Mouse (Mus musculus) gastrocnemius, postnatal 14 days (tissue): Measurements from ENCODE around the gene Fbxw8. TPM values are rescaled to one million over a fixed set of nuclear protein-coding genes. Genes with fewer than 3 reads are reported as not detected.

Source experiments
- DNase-seq: peaks from one replicate; pipeline ENCODE4 v3.0.0; 2021; ENCODE audit warnings: mixed read lengths
- intact Hi-C: fragments of 180-260 bp; cut with DNase I; formaldehyde crosslinking; loops from one replicate; pipeline ENCODE4 v1.15.1; 2025; ENCODE audit warnings: low total_unique reads
- total RNA-seq, 2 experiments: library from RNA; stranded (reverse); gene quantifications; 2 replicates each; pipeline ENCODE4 v1.2.3; 2021

The Fbxw8 gene
- total RNA-seq, 2 experiments from 2014 or later = 24.0 to 27.1 TPM

DNA sequence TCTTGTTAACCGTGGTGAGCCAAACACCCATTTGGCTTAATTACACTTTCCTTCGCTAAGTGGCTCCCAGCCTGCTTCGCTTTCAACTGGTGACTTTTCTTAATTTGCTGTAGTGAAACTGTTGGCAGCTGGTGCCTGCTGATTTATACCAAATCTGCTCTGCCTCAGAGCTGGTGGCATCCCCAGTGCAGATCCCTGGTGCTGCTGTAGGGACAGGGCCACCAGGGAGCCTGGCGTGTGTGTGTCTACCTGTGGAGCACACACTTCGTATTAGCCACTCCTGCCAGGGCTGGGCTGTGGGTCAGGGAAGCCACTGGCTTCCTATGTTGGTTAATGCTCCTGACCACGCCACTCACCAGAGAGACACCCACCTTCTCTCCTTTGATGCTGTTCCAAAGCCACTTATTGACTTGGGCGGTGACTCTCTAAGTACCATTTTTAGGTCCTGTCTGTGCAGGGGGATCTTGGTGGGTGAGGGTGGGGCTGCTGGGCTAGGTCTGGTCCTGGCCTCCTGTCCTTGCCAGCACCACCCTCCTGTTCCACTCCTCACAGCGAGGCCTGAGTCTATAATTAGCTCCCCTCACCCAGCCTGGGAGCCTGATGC is 97.7 kb downstream of the Fbxw8 start:
- intact Hi-C loops = no loop called here
- DNase-seq = no peak

- DNase-seq = no peak
- intact Hi-C loops = no loop called here
Observed at GRCm38 (mm10) chr5:118053205-118053604, 102.1 kb downstream of the Fbxw8 start.

GRCm38 (mm10) chr5:118051981-118052662 is 103.1 kb downstream of the Fbxw8 start:
- intact Hi-C loops = no loop called here
- no peak for DNase-seq

- intact Hi-C loops = no loop called here
- DNase-seq = no peak
Observed at GRCm38 (mm10) chr5:118050743-118051142, 104.5 kb downstream of the Fbxw8 start.

DNA sequence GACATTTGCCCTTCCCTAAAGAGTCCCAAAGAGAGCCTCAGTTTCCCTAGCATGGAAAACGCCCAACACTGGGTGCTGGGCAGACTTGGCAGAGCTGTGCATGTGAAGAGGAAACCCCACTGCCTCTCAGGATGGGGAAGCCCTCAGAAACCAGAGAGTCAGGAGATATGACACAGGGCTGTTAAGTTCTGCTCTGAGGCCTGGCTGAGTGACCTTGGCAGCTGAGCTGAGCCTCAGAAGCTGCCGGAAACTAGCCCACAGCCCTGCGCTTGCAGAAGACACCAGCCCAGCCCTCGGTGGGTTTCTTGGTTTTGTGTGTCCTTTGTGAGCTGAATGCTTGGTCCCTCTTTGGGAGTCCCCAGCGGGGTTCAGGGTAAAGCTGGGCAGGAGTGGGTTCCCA is 106.3 kb downstream of the Fbxw8 start:
- no peak for DNase-seq
- intact Hi-C loops = no loop called here

- no peak for DNase-seq
- intact Hi-C loops = no loop called here
Observed at GRCm38 (mm10) chr5:118048412-118048811, 106.9 kb downstream of the Fbxw8 start.

DNA sequence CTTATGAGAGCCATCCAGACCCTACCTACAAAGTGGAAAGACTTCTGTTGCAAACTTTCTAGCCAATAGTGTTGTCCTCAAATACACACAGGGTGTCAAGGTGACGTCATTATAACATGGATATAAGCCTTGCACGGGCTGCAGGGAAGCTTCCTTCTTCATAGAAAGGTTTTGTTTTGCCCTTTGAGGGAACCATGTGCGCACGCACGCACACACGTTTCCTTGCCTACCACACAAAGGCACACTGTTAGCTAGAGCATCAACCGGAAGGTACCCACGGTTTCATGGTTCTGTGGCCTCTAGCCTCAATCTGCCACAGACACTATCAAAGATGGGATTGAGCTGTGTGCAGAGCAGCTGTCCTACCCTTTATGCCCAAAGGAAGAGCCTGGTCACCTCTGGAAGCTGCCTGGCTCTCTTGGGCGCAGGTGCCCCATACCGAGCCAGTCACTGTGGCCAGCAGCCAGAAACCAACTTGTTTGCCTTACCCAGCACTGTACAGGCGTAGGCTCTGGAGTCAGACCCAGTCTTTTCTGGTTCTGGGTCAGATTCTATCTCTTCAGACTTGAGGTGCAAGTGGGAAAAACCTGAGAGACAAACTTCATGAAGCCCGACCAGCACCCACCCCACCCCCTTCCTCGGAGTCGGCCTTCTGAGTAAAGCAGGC is 108.0 kb downstream of the Fbxw8 start:
- DNase-seq = no peak
- intact Hi-C loops = no loop called here

DNA sequence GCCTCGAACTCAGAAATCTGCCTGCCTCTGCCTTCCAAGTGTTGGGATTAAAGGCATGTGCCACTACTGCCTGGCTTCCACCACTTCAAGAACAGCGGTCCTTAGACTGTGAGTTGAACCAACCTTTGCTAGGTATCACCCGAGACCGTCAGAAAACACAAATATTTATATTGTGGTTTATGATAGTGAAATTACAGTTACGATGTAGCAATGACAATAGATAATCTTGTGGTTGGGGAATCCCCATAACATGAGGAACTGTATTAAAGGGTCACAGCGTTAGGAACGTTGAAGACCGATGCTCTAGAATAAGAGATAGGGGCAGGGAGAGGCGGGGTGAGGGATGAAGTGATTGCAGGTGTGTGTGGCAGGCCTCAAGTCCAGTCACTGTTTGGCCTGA is 109.9 kb downstream of the Fbxw8 start:
- no peak for DNase-seq
- intact Hi-C loops = no loop called here

- no peak for DNase-seq
- intact Hi-C loops = no loop called here
Observed at GRCm38 (mm10) chr5:118044907-118045306, 110.4 kb downstream of the Fbxw8 start.

GRCm38 (mm10) chr5:118043761-118044160 is 111.5 kb downstream of the Fbxw8 start:
- no peak for DNase-seq
- intact Hi-C loops = no loop called here

- intact Hi-C loops = no loop called here
- DNase-seq = no peak
Observed at GRCm38 (mm10) chr5:118042599-118042998, 112.7 kb downstream of the Fbxw8 start.

- DNase-seq = no peak
- intact Hi-C loops = no loop called here
Observed at GRCm38 (mm10) chr5:118039241-118039668, 116.0 kb downstream of the Fbxw8 start.

- no peak for DNase-seq
- intact Hi-C loops = no loop called here
Observed at GRCm38 (mm10) chr5:118037798-118038484, 117.3 kb downstream of the Fbxw8 start.

DNA sequence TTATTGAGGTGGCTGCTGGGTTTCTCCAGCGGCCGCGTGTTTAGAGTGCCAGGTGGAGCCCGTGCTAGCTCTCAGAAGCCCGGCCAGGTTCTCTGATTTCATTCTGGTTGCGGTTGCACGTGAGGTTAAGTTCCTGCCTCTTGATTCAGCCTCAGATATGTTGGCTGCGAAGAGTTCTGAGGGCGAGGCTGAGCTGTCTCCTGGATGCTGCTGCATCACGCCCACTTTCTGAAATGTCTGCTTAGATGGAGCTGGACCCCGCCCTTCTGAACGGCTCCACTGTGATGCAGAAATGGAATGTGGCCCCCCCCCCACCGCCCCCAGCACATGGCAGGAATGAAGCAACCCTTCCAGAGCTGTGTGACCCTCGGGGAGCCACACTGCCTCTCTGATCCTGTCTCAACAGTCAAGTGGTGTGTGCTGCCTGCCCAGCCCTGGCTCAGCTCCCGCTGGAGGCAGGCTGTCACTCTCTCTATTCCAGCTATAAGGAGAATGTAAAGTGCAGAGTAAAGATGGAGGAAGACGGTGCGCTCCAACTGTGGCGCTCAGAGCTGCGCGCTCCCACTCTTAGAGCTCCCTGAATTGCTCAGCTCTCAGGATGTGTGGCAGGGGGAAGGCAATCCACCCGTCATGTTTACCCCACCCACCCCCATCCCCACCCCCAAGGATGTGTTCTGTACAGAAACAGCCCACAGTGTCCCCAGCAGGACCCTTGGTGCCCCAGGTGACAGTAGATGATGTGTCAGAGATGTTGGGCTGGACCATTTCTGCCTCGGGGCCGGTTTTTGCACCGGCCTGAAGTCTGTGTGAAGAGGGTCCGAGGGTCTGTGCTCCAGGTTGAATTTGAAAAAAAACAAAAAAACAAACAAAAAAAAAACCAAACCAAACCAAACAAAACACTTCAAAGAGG is 118.1 kb downstream of the Fbxw8 start:
- no peak for DNase-seq
- intact Hi-C loops = no loop called here

DNA sequence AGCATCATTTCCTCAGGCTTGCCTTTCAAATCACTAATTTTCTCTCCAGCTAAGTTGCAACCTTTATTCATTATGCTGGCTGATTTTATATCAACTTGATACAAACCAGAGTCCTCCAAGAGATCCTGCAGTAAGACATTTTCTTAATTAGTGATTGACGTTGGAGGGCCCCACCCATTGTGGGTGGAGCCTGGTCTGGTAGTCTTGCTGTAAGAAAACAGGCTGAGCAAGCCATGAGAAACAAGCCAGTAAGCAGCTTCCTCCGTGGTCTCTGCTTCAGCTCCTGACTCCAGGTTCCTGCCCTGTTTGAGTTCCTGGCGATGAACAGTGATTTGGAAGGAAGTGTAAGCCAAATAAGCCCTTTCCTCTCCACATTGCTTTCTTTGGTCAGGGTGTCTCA is 119.5 kb downstream of the Fbxw8 start:
- no peak for DNase-seq
- intact Hi-C loops = no loop called here

DNA sequence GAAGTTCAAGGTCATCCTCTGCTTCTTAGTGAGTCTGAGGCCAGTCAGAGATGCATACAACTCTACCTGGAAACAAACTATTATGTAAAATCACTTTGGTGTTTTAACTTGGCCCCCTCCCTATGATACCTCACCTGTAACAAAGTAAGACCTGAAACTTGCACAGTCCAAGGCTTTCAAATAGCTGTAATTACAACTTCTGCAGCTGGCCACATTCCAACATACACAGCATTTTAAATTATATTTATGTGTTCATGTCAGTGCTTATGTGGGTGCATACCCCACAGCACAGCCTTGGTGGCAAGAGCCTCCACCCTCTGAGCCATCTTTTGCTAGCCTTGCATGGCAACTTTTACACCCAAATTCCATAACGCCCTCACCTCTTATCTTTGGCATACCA is 120.6 kb downstream of the Fbxw8 start:
- DNase-seq = no peak
- intact Hi-C loops = no loop called here

DNA sequence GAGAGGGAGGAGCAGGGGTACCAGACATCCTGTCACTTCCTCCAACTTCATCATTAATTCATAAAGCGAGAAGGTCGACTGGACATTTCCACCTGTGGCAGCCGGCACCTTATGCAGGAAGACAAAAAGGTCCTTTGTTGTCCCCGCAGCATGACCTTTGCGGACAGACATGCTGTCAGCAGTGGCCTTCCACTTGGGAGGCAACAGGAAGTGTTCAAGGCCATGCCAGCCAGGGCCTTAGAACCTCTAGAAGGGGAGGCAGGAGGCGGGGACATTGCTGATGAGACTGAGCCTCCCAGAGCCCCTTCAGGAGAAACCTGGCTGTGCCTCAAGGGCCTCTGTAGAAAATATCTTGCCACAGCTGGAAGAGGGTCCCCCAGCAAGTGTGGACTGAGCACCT is 121.5 kb downstream of the Fbxw8 start:
- intact Hi-C loops = no loop called here
- no peak for DNase-seq

- intact Hi-C loops = no loop called here
- no peak for DNase-seq
Observed at GRCm38 (mm10) chr5:118033328-118033727, 121.9 kb downstream of the Fbxw8 start.

DNA sequence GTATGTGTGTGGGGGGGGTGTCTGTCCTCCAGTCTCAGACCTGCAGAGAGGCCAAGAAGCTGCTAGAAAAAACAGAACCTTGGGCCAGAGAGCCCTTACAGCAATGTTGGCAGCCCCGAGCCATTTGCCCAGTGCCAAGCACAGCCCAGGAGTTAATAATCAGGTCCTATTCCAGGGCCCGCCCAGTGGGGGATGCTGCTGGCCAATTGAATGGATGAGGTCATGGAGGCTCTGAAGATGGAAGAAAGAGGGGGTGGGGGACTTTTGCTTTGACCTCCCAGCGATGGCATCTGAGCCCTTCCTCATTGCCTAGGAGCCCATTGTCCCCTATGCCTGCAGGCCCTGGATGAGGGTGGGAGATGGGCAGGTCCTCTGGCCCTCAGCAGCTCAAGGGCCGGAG is 123.8 kb downstream of the Fbxw8 start:
- intact Hi-C loops = no loop called here
- no peak for DNase-seq
